Comparison of ENCODE assay signal across 9 mouse cellular contexts in genomic region chrX:43428855-43429263, GRCm38 (mm10). TPM values are rescaled to one million over a fixed set of nuclear protein-coding genes. Genes with fewer than 3 reads are reported as not detected.
DNase-seq lines count a peak whose midpoint lies in the region; ATAC-seq and TF ChIP-seq lines count a peak whose summit lies in the region.
"Had no signal": no experiment of that assay in that cellular context is flagged by ENCODE, and none has a peak within 500 bp of the region (broad histone marks: within the 10 kb centered on the region; RNA-seq: fewer than 3 reads in every experiment).

Gene Tenm1, minus strand, starts transcription at chrX:43429126.

- no peaks in the 10 kb centered on the region for H3K9me3 ChIP-seq in kidney, postnatal 0 days (replicated peaks; ENCODE audit: low read length)
- no peaks in the 10 kb centered on the region for H3K9me3 ChIP-seq in hindbrain, embryonic 10.5 days
- H3K9me3 ChIP-seq in limb, embryonic 11.5 days (ENCODE audit: control insufficient read depth, low read length) = no peaks in the 10 kb centered on the region
- H3K9me3 ChIP-seq: liver, embryonic 15.5 days had no signal

- DNase-seq in kidney, postnatal 0 days (ENCODE audit: low spot score) = peak; percentile 3
- no peak for DNase-seq in kidney, postnatal 14 days
- peak; percentile 20 to 26 for DNase-seq in cerebellum, postnatal 4 days (ENCODE audit: low spot score in 2 of 2)
- DNase-seq in hindbrain, embryonic 10.5 days (ENCODE audit: low spot score) = peak; percentile 24
- DNase-seq in limb, embryonic 11.5 days (ENCODE audit: low spot score) = peak; percentile 45
- peak; percentile 75 to 77 for DNase-seq in right cerebral cortex, postnatal 10 days (ENCODE audit: low spot score in 2 of 2)
- DNase-seq in urinary bladder, postnatal 36 days (ENCODE audit: low spot score in 2 of 2) = no peak
- no peak for DNase-seq in c-Kit-positive CD71-positive TER-119-positive erythroid progenitor cells, embryonic 14.5 days (ENCODE audit: low spot score)

- no peak within 1 kb of the TSS for H3K9ac ChIP-seq in kidney, postnatal 0 days (ENCODE audit: low read depth, low read length)
- H3K9ac ChIP-seq in limb, embryonic 11.5 days (ENCODE audit: low read length) = no peak within 1 kb of the TSS
- H3K9ac ChIP-seq: liver, embryonic 15.5 days had no signal

- H3K36me3 ChIP-seq in kidney, postnatal 0 days (ENCODE audit: insufficient read depth, low read length) = no peaks in the 10 kb centered on the region
- no peaks in the 10 kb centered on the region for H3K36me3 ChIP-seq in hindbrain, embryonic 10.5 days
- no peaks in the 10 kb centered on the region for H3K36me3 ChIP-seq in limb, embryonic 11.5 days (ENCODE audit: control insufficient read depth, insufficient read depth, low read length)
- H3K36me3 ChIP-seq: liver, embryonic 15.5 days had no signal

- peak within 1 kb of the TSS; percentile 59 for H3K4me2 ChIP-seq in kidney, postnatal 0 days (ENCODE audit: low read length)
- H3K4me2 ChIP-seq in limb, embryonic 11.5 days (ENCODE audit: low read depth, severe bottlenecking) = peak within 1 kb of the TSS; percentile 48
- H3K4me2 ChIP-seq: liver, embryonic 15.5 days had no signal

- H3K4me3 ChIP-seq in kidney, postnatal 0 days (replicated peaks; ENCODE audit: low read depth, low read length) = peak within 1 kb of the TSS; percentile 24
- peak within 1 kb of the TSS; percentile 52 for H3K4me3 ChIP-seq in hindbrain, embryonic 10.5 days
- peak within 1 kb of the TSS; percentile 23 for H3K4me3 ChIP-seq in limb, embryonic 11.5 days (ENCODE audit: low read depth, low read length)
- H3K4me3 ChIP-seq: liver, embryonic 15.5 days had no signal

- ATAC-seq in kidney, postnatal 0 days (replicated peaks; ENCODE audit: low FRiP score, low read depth) = no peak; the same call in 1 of the 2 replicates
- ATAC-seq in limb, embryonic 11.5 days (ENCODE audit: insufficient number of reproducible peaks, low FRiP score, low TSS enrichment, low read depth) = 0 out of 2 replicates have a peak, but pooled peaks have one; percentile 31

- no peaks in the 10 kb centered on the region for H3K27me3 ChIP-seq in kidney, postnatal 0 days (ENCODE audit: insufficient read depth, low read length)
- peaks cover 31% of the 10 kb centered on the region for H3K27me3 ChIP-seq in hindbrain, embryonic 10.5 days (ENCODE audit: insufficient read depth, poor library complexity, severe bottlenecking)
- peaks cover 11% of the 10 kb centered on the region; the same call in 1 of the 2 replicates for H3K27me3 ChIP-seq in limb, embryonic 11.5 days (ENCODE audit: control insufficient read depth, insufficient read depth, low read length)

- TF ChIP-seq CTCF in kidney, postnatal 0 days (IDR thresholded peaks at IDR 0.05; ENCODE audit: low read depth) = no peak

- no peaks in the 10 kb centered on the region for H3K4me1 ChIP-seq in kidney, postnatal 0 days (replicated peaks; ENCODE audit: insufficient read depth, low read length)
- H3K4me1 ChIP-seq in hindbrain, embryonic 10.5 days (replicated peaks) = no peaks in the 10 kb centered on the region; the same call in 1 of the 2 replicates
- H3K4me1 ChIP-seq in limb, embryonic 11.5 days (ENCODE audit: control insufficient read depth, insufficient read depth, low read length) = no peaks in the 10 kb centered on the region
- H3K4me1 ChIP-seq: liver, embryonic 15.5 days had no signal

- 27% methylated on average over 22 of the region's 22 CpGs for WGBS in kidney, postnatal 0 days
- 15% methylated on average over 22 of the region's 22 CpGs for WGBS in hindbrain, embryonic 10.5 days
- WGBS in limb, embryonic 11.5 days = 20% methylated on average over 22 of the region's 22 CpGs

- no peak within 1 kb of the TSS for H3K27ac ChIP-seq in kidney, postnatal 0 days
- no peak within 1 kb of the TSS for H3K27ac ChIP-seq in hindbrain, embryonic 10.5 days
- H3K27ac ChIP-seq in limb, embryonic 11.5 days (replicated peaks; ENCODE audit: low read depth, low read length) = no peak within 1 kb of the TSS
- H3K27ac ChIP-seq: liver, embryonic 15.5 days had no signal

RNA-seq across cellular contexts. Expression of gene Tenm1, which starts in this region (rescaled TPM):
- polyA plus RNA-seq in kidney, postnatal 0 days (2015; fragmentation: Nextera tagmentation; extraction: Ambion mirVana) = 0.11 and 0.37 TPM in 2 replicates
- polyA plus RNA-seq in hindbrain, embryonic 10.5 days (2016; fragmentation: Nextera tagmentation; extraction: Ambion mirVana) = 0.85 and 0.94 TPM in 2 replicates
- polyA plus RNA-seq in limb, embryonic 11.5 days (2014; fragmentation: Nextera tagmentation; extraction: Ambion mirVana) = 0.20 and 0.48 TPM in 2 replicates

Comparison
In these comparisons a context has a peak if more than half of its experiments do, and no peak if none do; other contexts are left out.
1. Peak in DNase-seq, H3K4me3 ChIP-seq and H3K4me2 ChIP-seq in kidney, postnatal 0 days; RNA of the gene not detected or under 1 TPM.
2. Peak in DNase-seq and H3K4me3 ChIP-seq in hindbrain, embryonic 10.5 days; RNA of the gene not detected or under 1 TPM.
3. Peak in DNase-seq, ATAC-seq, H3K4me3 ChIP-seq and H3K4me2 ChIP-seq in limb, embryonic 11.5 days; RNA of the gene not detected or under 1 TPM.
4. DNase-seq: peak in cerebellum, postnatal 4 days (2 of 2) and right cerebral cortex, postnatal 10 days (2 of 2); none in kidney, postnatal 14 days (single experiment), urinary bladder, postnatal 36 days (0 of 2) and c-Kit-positive CD71-positive TER-119-positive erythroid progenitor cells, embryonic 14.5 days (single experiment).
5. Peak in every context shown above with its lines, with median percentiles within 50 percentile points of each other: H3K4me3 ChIP-seq.